Mouse (Mus musculus) hindbrain, embryonic 13.5 days (tissue): ENCODE results near the gene Rhob. TPM values are rescaled to one million over a fixed set of nuclear protein-coding genes. Genes with fewer than 3 reads are reported as not detected.

Experiments
- ATAC-seq: fragments of 200-750 bp; cut with Nextera tagmentation; 2 replicates; pipeline ENCODE4 v1.8.0; 2017; ENCODE audit warnings: moderate TSS enrichment; ENCODE audit not compliant: low FRiP score
- H3K27ac ChIP-seq: fragments of 300-500 bp; sonication (generic); 2 replicates; pipeline ENCODE4 v1.5.1; 2015; ENCODE audit warnings: inconsistent platforms, mild to moderate bottlenecking, moderate library complexity
- H3K27me3 ChIP-seq: fragments of 300-500 bp; sonication (generic); 2 replicates; pipeline ENCODE4 v1.6.1; 2015; ENCODE audit warnings: mild to moderate bottlenecking, inconsistent platforms
- H3K36me3 ChIP-seq: fragments of 300-500 bp; sonication (generic); 2 replicates; pipeline ENCODE4 v1.6.1; 2015; ENCODE audit warnings: mild to moderate bottlenecking, inconsistent platforms
- H3K4me1 ChIP-seq: fragments of 300-500 bp; sonication (generic); replicated peaks from 2 replicates; pipeline ENCODE4 v1.6.1; 2015; ENCODE audit warnings: inconsistent platforms
- H3K4me2 ChIP-seq: fragments of 300-500 bp; sonication (generic); 2 replicates; pipeline ENCODE4 v1.6.1; 2015; ENCODE audit warnings: inconsistent platforms, mild to moderate bottlenecking, moderate library complexity
- H3K4me3 ChIP-seq: fragments of 300-500 bp; sonication (generic); 2 replicates; pipeline ENCODE4 v1.5.1; 2015; ENCODE audit warnings: mild to moderate bottlenecking, inconsistent platforms
- H3K9ac ChIP-seq: fragments of 300-500 bp; sonication (generic); 2 replicates; pipeline ENCODE4 v1.6.1; 2015; ENCODE audit warnings: mild to moderate bottlenecking, inconsistent platforms
- H3K9me3 ChIP-seq: fragments of 300-500 bp; sonication (generic); 2 replicates; pipeline ENCODE4 v1.6.1; 2016; ENCODE audit warnings: inconsistent platforms
- WGBS: fragments of 180-500 bp; shearing (Covaris S2); methylation state at CpG from one replicate; pipeline ENCODE4 v1.1.7; 2015; 5-methylcytosine and 5-hydroxymethylcytosine counted together
- polyA plus RNA-seq: library from polyadenylated mRNA; unstranded; fragments of >200 nt; fragmentation: Nextera tagmentation; extraction: Ambion mirVana; gene quantifications from 2 replicates; pipeline ENCODE4 v1.2.1, GENCODE M21; 2015

The Rhob gene
- polyA plus RNA-seq, 1 experiment from 2014 or later = 71.7 TPM

GRCm38 (mm10) chr12:8524062-8524461, 24.3 kb upstream of the Rhob start:
- Histone ChIP-seq H3K36me3 (no peaks in the 10 kb centered on the region), H3K27ac (no peak overlapping the region), H3K27me3 (no peaks in the 10 kb centered on the region), H3K9me3 (no peaks in the 10 kb centered on the region), H3K9ac (no peak overlapping the region), H3K4me2 (no peak overlapping the region), H3K4me3 (no peak overlapping the region), H3K4me1 (no peaks in the 10 kb centered on the region)
- WGBS = 60% methylated on average over 5 of the region's 5 CpGs
- no peak for ATAC-seq

- no peaks in the 10 kb centered on the region for H3K27me3 ChIP-seq
Measured at GRCm38 (mm10) chr12:8522711-8523110, 22.9 kb upstream of the Rhob start.

DNA sequence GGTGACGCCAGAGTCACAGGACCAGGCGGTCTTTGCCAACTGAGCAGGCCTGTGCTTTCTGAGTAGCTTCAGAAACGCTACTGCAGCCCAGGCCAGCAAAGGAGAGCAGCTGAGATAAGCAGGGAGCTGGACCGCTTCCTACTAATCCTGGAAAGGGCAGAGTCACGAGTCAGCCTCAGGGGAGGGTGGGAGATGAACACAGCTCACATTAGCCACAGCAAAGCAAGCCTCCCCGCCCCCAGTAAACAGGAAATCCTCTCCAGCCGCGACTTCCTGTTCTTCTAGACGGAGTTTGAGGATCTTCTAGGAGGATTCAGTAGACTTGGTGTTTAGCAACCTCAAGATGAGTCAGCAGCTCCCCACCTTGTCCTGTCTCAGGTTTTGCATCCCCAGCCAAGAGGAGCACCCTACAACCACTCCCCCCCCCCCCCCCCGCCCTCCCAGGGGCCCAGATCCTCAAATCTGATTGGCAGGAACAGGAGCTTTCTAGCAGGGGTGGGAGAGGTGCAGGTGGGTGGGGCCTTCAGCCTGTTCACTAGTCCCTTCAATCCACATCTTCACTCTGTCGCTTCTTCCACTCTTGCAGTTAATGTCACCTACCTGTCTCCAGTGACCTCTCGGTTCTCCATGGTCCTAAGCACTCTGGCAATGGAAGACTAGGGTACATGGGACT, 21.7 kb upstream of the Rhob start:
- Histone ChIP-seq H3K36me3 (no peaks in the 10 kb centered on the region), H3K27ac (no peak overlapping the region), H3K9me3 (no peaks in the 10 kb centered on the region), H3K4me2 (no peak overlapping the region), H3K9ac (no peak overlapping the region), H3K4me1 (no peaks in the 10 kb centered on the region), H3K27me3 (no peaks in the 10 kb centered on the region), H3K4me3 (no peak overlapping the region)
- no peak for ATAC-seq
- WGBS = 70% methylated on average over 12 of the region's 12 CpGs

More at GRCm38 (mm10) chr12:8522711-8523110, 22.9 kb upstream of the Rhob start:
- Histone ChIP-seq H3K9me3 (no peaks in the 10 kb centered on the region), H3K36me3 (no peaks in the 10 kb centered on the region), H3K4me3 (no peak overlapping the region), H3K4me2 (no peak overlapping the region), H3K4me1 (no peaks in the 10 kb centered on the region), H3K27ac (no peak overlapping the region), H3K9ac (no peak overlapping the region)
- no peak for ATAC-seq
- 88% methylated on average over 1 of the region's 2 CpGs for WGBS

GRCm38 (mm10) chr12:8519431-8520160, 19.8 kb upstream of the Rhob start:
- H3K27ac ChIP-seq = no peak overlapping the region
- H3K4me2 ChIP-seq = no peak overlapping the region
- H3K27me3 ChIP-seq = no peaks in the 10 kb centered on the region
- no peaks in the 10 kb centered on the region for H3K9me3 ChIP-seq
- no peaks in the 10 kb centered on the region for H3K4me1 ChIP-seq
- no peak overlapping the region for H3K4me3 ChIP-seq
- ATAC-seq = no peak
- WGBS = 67% methylated on average over 12 of the region's 12 CpGs
- H3K9ac ChIP-seq = no peak overlapping the region
- no peaks in the 10 kb centered on the region for H3K36me3 ChIP-seq

DNA sequence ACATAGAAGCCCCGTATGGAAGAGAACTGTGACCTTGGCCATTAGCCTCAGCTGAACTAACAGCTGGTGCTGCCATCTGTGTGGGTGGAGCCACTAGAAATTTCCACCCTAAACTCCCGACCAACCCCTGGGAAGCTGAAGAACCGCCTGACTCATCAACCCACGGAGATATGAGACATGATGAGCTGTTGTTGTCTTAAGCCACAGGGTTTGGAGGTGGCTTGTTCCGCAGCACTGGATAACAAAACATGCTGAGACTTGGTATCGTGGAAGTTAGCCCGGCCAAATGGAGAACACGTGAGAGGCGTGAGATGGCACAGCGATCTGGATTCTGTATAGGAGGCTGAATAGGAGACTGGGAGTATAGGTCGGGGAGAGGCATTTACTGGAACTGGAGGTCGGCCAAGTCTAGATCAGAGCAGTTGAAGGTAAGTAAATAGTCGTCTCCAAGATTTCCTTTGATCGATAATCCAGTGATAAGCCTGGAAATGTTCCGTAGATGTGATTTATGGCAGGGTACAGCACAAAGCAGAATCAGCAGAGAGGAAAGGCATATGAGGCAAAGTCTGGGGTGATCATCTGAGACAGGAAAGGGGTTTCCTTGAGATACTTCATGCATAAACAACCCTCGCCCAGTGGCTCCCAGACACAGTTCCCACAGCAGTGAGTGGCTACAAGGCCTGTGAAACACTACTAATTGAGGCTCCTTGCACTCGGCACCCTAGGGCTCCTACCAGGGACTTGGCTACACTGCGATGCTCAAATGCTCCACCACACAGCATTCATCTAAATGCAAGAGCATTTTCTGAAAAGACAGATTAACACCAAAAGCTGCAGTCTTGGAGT, 11.5 kb upstream of the Rhob start:
- Histone ChIP-seq H3K4me1 (no peaks in the 10 kb centered on the region), H3K4me3 (no peak overlapping the region), H3K27ac (no peak overlapping the region), H3K9me3 (no peaks in the 10 kb centered on the region), H3K9ac (no peak overlapping the region), H3K27me3 (no peaks in the 10 kb centered on the region), H3K36me3 (no peaks in the 10 kb centered on the region), H3K4me2 (no peak overlapping the region)
- ATAC-seq = no peak
- WGBS = 76% methylated on average over 18 of the region's 18 CpGs

DNA sequence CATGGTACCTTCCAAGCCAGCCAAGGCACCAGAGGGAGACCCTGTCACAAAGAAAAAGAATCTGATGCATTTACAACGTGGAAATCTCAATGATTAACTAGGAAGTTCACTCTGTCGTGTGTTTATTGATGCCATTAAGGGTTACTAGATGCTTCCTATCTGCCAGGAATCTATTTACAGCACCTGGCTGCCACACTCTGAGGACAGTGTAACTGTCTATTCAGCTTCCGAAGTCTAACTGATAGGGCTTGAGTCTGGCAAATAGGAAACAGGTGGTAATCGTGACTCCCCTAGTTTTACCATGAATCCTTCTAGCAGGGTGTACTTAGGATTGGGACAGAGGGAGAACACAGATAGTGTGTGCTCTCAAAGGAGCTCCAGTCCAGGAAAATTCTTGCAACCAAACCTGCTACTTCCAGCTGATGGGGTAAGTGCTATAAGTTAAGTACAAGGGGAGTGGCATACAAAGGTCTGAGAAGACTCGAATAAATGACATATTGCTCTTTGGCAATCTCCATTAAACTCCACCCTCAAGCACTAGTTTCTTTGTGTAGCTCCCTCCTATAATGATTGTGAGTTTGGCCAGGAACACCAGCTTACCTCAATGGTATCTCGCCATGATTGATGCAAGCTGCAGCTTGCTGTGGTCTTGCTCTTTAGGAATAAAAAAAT, 10.6 kb upstream of the Rhob start:
- WGBS = 74% methylated on average over 6 of the region's 6 CpGs
- no peak overlapping the region for H3K4me2 ChIP-seq
- H3K9ac ChIP-seq = no peak overlapping the region
- H3K36me3 ChIP-seq = no peaks in the 10 kb centered on the region
- no peak overlapping the region for H3K4me3 ChIP-seq
- ATAC-seq = no peak
- H3K27me3 ChIP-seq = no peaks in the 10 kb centered on the region
- H3K4me1 ChIP-seq = no peaks in the 10 kb centered on the region
- no peak overlapping the region for H3K27ac ChIP-seq
- no peaks in the 10 kb centered on the region for H3K9me3 ChIP-seq

DNA sequence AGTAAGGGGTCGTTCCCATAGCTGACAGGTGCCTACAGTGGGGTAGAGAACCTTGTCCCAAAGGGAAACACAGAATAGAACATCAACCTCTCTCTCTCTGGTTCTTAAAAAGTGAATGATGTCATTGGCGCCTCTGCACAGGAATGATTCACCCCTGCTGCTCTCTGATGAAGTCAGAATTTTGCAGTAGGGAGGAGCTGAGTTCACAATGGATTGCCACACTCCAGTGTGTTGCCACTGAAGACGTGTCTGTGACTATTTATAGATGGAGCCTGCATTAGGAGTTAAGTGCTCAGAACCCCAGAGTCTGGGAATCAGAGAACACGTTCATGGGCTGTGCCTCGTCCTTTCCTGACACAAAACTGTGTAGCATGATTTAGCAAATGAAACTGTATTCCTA, 9.9 kb upstream of the Rhob start:
- H3K9ac ChIP-seq = no peak overlapping the region
- H3K4me2 ChIP-seq = no peak overlapping the region
- no peak overlapping the region for H3K27ac ChIP-seq
- no peaks in the 10 kb centered on the region for H3K9me3 ChIP-seq
- no peaks in the 10 kb centered on the region for H3K27me3 ChIP-seq
- H3K4me3 ChIP-seq = no peak overlapping the region
- ATAC-seq = no peak
- H3K36me3 ChIP-seq = no peaks in the 10 kb centered on the region
- H3K4me1 ChIP-seq = no peaks in the 10 kb centered on the region
- WGBS = 78% methylated on average over 5 of the region's 5 CpGs

GRCm38 (mm10) chr12:8506954-8507707, 7.3 kb upstream of the Rhob start:
- no peaks in the 10 kb centered on the region for H3K27me3 ChIP-seq
- no peak for ATAC-seq

DNA sequence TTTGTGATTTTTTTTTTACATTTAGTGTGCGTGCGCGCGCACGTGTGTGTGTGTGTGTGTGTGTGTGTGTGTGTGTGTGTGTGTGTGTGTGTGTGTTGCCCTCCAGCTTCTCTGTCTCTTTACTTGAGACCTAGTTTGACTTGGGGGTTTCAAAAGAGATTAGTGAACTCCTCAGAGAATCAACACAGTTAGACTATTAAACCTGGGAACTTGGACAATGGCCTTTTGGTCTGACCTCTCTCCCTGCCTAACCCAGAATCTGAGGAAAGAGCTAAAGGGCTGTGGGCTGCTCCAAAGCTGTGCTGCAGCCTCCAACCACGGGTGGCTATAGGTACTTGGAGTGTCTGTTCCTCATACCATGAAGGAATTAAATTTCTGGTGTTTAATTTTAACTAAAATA, 4.3 kb upstream of the Rhob start:
- Histone ChIP-seq H3K9ac (no peak overlapping the region), H3K4me3 (no peak overlapping the region), H3K36me3 (no peaks in the 10 kb centered on the region), H3K4me2 (no peak overlapping the region), H3K27ac (no peak overlapping the region), H3K9me3 (no peaks in the 10 kb centered on the region), H3K4me1 (peaks cover 13% of the 10 kb centered on the region), H3K27me3 (no peaks in the 10 kb centered on the region)
- 88% methylated on average over 6 of the region's 6 CpGs for WGBS
- ATAC-seq = no peak

More at GRCm38 (mm10) chr12:8506954-8507707, 7.3 kb upstream of the Rhob start:
- Histone ChIP-seq H3K9ac (no peak overlapping the region), H3K4me1 (no peaks in the 10 kb centered on the region), H3K36me3 (no peaks in the 10 kb centered on the region), H3K27ac (no peak overlapping the region), H3K4me2 (no peak overlapping the region), H3K4me3 (no peak overlapping the region), H3K9me3 (no peaks in the 10 kb centered on the region)
- WGBS = 81% methylated on average over 9 of the region's 9 CpGs

DNA sequence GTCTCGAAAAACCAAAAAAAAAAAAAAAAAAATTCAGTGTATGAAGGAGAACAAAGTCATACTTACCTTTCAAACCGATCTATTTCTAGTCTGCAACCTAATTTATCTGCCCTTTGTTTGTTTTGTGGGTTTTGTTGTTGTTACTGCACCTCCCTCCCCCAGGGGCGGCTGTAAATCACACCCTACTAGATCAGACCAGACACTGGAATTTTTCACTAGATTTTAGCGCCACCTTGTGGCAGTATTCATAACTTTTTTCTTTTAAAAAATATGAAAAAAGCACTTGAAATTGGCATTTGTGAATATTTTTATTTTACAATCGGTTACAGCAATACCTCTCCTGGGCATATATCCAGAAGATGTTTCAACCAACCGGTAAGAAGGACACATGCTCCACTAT, 2.7 kb upstream of the Rhob start:
- H3K4me1 ChIP-seq = peaks cover 16% of the 10 kb centered on the region
- H3K36me3 ChIP-seq = no peaks in the 10 kb centered on the region
- no peaks in the 10 kb centered on the region for H3K27me3 ChIP-seq
- H3K9ac ChIP-seq = no peak overlapping the region
- ATAC-seq = no peak
- H3K9me3 ChIP-seq = no peaks in the 10 kb centered on the region
- no peak overlapping the region for H3K4me2 ChIP-seq
- WGBS = 13% methylated on average over 6 of the region's 6 CpGs
- no peak overlapping the region for H3K4me3 ChIP-seq
- no peak overlapping the region for H3K27ac ChIP-seq

GRCm38 (mm10) chr12:8501571-8502305, 1.9 kb upstream of the Rhob start:
- Histone ChIP-seq H3K9ac (0 out of 2 replicates have a peak overlapping the region, but pooled peaks have one; percentile 98), H3K4me2 (no peak overlapping the region), H3K27ac (peak overlapping the region; percentile 100; the same call in 1 of the 2 replicates), H3K4me1 (peaks cover 24% of the 10 kb centered on the region), H3K9me3 (no peaks in the 10 kb centered on the region), H3K36me3 (no peaks in the 10 kb centered on the region), H3K4me3 (no peak overlapping the region), H3K27me3 (no peaks in the 10 kb centered on the region)
- ATAC-seq = no peak
- WGBS = 89% methylated on average over 14 of the region's 14 CpGs
